Mouse (Mus musculus) limb, embryonic 13.5 days (tissue): Measurements from ENCODE around the gene Prss23. TPM values are rescaled to one million over a fixed set of nuclear protein-coding genes. Genes with fewer than 3 reads are reported as not detected.

ENCODE experiments used
- polyA plus RNA-seq: library from polyadenylated mRNA; unstranded; fragments of >200 nt; fragmentation: Nextera tagmentation; extraction: Ambion mirVana; gene quantifications from 2 replicates; pipeline ENCODE4 v1.2.1, GENCODE M21; 2015

Gene Prss23
- polyA plus RNA-seq, 1 experiment from 2014 or later, result 55.8 TPM

Other genes starting within 250 kb of the Prss23 start
- gene Tmem135, start 123.0 kb downstream of the Prss23 start, polyA plus RNA-seq, result 21.2 and 22.9 TPM in 2 replicates
- 15.1 and 16.5 TPM in 2 replicates for gene Fzd4, start 122.8 kb downstream of the Prss23 start, polyA plus RNA-seq
- 1.1 and 1.5 TPM in 2 replicates for gene Me3, start 105.2 kb upstream of the Prss23 start, polyA plus RNA-seq